Mouse (Mus musculus) bone marrow, adult 2 months (tissue): Measurements from ENCODE around the gene Ttc9c. TPM values are rescaled to one million over a fixed set of nuclear protein-coding genes. Genes with fewer than 3 reads are reported as not detected.

ENCODE experiments used
- H3K27ac ChIP-seq: fragments of 200-500 bp; 2 replicates; pipeline ENCODE4 v1.5.1; 2012; ENCODE audit warnings: low read depth, mild to moderate bottlenecking, control low read depth, inconsistent platforms, low read length; ENCODE audit not compliant: control insufficient read depth, poor library complexity, insufficient read depth
- H3K4me1 ChIP-seq: fragments of 200-500 bp; 2 replicates; pipeline ENCODE4 v1.6.1; 2011; ENCODE audit warnings: low read length; ENCODE audit not compliant: control insufficient read depth, insufficient read depth
- H3K4me3 ChIP-seq: fragments of 200-500 bp; replicated peaks from 2 replicates; pipeline ENCODE3; 2011; ENCODE audit warnings: mild to moderate bottlenecking, low read depth, low read length, control low read depth; ENCODE audit not compliant: control insufficient read depth
- CTCF ChIP-seq: fragments of 200-500 bp; IDR thresholded peaks from 2 replicates; pipeline ENCODE4 v1.5.1; 2011; ENCODE audit warnings: low read length, control low read depth; ENCODE audit not compliant: control insufficient read depth, insufficient read depth
- POLR2A ChIP-seq: fragments of 200-500 bp; IDR thresholded peaks from 2 replicates; pipeline ENCODE4 v1.6.1; 2011; ENCODE audit warnings: low read depth, mild to moderate bottlenecking, control low read depth, low read length, borderline replicate concordance; ENCODE audit not compliant: control insufficient read depth
- WGBS: fragments of 180-500 bp; shearing (Covaris S2); methylation state at CpG from one replicate; pipeline ENCODE4 v1.1.7; 2018; 5-methylcytosine and 5-hydroxymethylcytosine counted together
- polyA plus RNA-seq: library from polyadenylated mRNA; stranded (reverse); fragments of >200 nt; gene quantifications from 2 replicates; pipeline ENCODE4 v1.2.4, GENCODE M21; 2011; ENCODE audit warnings: low replicate concordance; ENCODE audit not compliant: missing spikeins, insufficient read depth, insufficient read length

Ttc9c gene
- polyA plus RNA-seq, 1 experiment: 18.1 TPM

DNA sequence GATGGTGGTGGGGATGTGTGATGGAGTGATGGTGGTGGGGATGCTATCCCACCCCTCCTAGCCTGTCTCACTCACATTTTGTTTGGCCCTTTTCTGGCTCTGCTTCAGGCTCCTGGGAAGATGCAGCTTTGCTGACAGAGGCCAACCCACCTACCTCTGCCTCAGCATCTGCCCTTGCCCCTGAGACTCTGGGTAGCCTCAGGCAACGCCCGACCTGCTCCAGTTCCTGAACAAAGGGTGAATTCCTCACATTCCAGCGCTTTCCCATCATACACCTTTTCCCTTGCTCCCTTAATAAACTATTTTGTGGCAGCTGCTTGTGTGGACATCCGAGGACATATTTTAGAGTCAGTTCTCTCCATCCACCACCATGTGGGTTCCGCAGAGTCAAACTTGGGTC lies 29.2 kb upstream of the Ttc9c start:
- TF ChIP-seq POLR2A (no peak), CTCF (no peak)

DNA sequence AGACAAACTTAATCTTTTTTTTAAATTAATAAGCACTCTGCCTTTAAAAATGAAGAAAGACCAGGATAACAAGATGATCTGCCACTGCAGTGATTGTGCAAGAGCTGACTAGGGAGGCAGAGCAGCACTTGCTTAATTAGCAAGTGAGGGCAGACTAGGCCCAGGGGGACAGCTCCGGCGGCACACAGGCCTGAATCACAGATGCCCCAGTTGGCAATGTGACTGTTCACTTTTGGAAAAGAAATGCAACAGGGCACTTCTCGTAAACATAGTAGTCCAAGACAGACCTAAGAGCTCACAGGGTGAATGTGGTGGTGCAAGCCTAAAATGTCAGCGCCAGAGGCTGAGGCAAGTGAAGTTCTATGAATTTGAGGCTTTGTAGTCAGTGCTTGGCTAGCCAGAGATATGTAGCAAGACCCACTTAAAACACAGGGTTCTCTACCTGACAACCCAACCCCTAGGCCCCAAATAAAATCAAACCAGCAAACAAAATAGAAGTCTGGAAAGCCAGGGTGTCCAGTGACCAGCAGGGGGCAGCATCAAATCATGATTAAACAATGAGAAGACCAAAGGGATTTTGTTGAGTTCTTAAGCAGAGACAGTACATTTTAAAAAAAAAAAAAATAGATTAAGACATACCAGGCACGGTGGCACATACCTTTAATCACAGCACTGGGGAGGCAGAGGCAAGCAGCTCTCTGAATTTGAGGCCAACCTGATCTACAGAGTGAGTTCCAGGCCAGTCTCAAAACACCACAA lies 25.4 kb upstream of the Ttc9c start:
- WGBS: 56% methylated on average over 5 of the region's 5 CpGs
- TF ChIP-seq POLR2A (no peak), CTCF (peak; percentile 39)
- no peak overlapping the region for H3K27ac ChIP-seq
- no peaks in the 10 kb centered on the region; the same call in 1 of the 2 replicates for H3K4me1 ChIP-seq
- no peak overlapping the region for H3K4me3 ChIP-seq

More for the DNA sequence above, 29.2 kb upstream of the Ttc9c start:
- WGBS: 86% methylated on average over 5 of the region's 5 CpGs
- H3K4me1 ChIP-seq: no peaks in the 10 kb centered on the region
- H3K4me3 ChIP-seq: no peak overlapping the region
- no peak overlapping the region for H3K27ac ChIP-seq

DNA sequence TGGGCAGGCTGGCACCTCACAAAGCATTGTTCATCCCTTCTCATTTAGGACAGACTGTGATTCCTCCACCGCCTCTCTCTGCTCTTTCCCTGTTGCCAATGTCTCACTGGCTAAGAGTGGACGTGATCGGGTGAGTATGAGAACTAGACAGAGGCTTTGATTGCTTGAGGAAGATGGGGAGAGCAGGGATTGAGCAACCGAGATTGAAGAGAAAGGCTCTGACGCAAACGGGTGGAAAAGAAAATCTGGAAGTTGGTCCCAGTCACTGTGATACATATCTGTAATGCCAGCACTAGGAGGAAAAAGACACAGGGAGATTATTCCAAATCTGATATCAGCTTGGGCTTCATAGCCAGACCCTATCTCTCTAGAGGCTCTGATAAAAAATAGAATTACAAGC lies 23.8 kb upstream of the Ttc9c start:
- H3K4me3 ChIP-seq: no peak overlapping the region
- H3K27ac ChIP-seq: no peak overlapping the region
- TF ChIP-seq POLR2A (no peak), CTCF (no peak)
- H3K4me1 ChIP-seq: no peaks in the 10 kb centered on the region; the same call in 1 of the 2 replicates
- WGBS: 53% methylated on average over 6 of the region's 6 CpGs

DNA sequence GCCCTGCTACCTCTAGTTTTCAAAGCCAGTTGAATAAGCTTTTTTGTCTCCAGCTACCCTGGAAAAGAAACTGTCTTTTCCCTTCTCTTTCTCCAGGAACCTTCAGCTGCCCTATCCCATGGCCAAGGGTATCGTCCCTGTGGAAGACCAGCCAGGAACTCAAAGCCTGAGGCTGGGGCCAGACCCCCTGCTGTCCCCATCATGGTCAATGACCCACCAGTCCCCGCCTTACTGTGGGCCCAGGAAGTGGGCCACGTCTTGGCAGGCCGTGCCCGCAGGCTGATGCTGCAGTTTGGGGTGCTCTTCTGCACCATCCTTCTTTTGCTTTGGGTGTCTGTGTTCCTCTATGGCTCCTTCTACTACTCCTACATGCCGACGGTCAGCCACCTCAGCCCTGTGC lies 21.9 kb upstream of the Ttc9c start:
- peaks cover 2% of the 10 kb centered on the region; the same call in 1 of the 2 replicates for H3K4me1 ChIP-seq
- H3K27ac ChIP-seq: no peak overlapping the region
- TF ChIP-seq POLR2A: no peak
- TF ChIP-seq CTCF: no peak
- no peak overlapping the region for H3K4me3 ChIP-seq
- 74% methylated on average over 7 of the region's 7 CpGs for WGBS

DNA sequence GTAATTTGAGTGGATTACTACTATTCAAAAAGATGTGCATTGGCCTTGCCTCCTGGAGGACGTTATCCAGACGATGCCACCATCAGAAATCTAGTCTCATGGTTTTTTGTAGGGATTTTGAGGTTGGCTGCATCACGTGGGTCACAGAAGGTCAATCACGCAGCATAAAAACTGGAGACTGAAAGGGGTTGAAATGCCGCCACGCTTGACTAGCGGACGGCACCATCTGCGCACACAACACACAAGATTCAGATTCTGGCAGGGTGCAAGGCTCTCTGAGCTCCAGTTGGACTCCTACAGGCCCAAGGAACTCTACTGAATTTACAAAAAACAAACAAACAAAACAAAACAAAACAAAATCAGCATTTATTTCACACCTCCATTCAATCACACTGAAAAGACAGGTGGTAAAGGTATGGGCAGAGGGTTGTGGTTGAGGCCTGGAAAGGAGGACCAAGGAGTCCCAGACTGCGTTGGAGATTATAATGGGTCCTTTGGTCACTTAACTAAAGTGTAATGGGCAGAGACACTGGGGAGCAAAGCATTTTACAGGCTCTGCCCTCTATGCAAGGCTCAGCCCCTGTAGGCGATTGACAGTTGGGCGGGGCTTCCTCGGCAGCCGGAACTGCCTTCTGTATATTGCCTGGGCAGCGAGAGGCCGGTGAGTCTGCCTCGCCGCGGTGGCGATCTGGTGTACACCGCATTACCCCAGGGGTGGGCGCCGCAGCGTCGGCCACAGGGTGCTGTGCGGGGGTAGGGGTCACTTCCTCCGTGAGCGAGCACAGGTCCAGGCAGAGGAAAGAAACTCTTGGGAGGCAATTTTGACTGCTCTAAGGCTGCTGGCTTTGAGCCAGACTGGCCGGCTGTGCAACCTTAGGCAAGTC lies 21.0 kb upstream of the Ttc9c start:
- Histone ChIP-seq H3K4me1 (peaks cover 2% of the 10 kb centered on the region; the same call in 1 of the 2 replicates), H3K4me3 (peak overlapping the region; percentile 81), H3K27ac (peak overlapping the region; percentile 47)
- TF ChIP-seq CTCF (no peak), POLR2A (peak; percentile 74; the same call in 1 of the 2 replicates)
- WGBS: 26% methylated on average over 29 of the region's 29 CpGs

DNA sequence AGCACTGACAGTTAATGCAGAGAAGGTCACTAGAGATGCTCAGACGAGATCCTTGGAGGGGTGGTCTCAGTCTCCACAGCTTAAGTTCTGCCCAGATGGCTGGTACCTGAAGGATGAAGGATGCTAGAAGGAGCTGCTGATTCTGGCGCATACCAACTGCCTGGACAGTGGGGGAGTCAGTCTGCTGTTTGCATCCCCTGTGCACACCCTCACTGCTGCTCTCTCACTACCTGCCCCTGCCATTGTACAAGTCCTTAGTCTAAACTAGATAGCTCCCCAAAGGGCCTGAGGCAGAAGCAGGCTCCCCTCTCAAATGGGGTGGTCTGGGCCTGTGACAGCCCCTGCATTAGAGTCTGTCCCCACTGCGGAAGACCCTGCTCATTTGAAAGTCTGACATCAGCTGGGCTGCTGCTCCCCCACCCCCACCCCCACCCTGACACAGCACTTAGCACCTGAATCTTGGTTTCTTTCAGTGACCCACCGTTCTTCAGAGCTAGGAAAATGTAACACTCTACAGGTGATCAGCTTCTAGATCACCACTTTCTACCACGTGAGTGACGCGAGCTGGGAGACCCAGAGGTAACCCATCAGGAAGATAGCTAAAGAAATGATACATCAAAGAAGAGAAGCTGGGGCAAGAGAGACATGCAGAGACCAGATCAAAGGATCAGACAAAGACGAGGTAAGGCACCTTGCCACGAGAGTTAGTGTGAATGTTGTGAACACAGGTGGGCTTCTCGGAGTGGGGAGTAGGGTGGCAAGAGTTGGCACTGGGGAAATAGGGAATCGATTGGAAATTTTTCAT lies 20.2 kb upstream of the Ttc9c start, which contains the start of gene Gng3:
Gene Gng3, minus strand, starts transcription at position 92 of the 805 bp plus-strand sequence.
- TF ChIP-seq POLR2A: no peak
- TF ChIP-seq CTCF: no peak
- 88% methylated on average over 11 of the region's 11 CpGs for WGBS
- H3K4me1 ChIP-seq: peaks cover 2% of the 10 kb centered on the region; the same call in 1 of the 2 replicates
- H3K4me3 ChIP-seq: peak within 1 kb of the TSS; percentile 81
- H3K27ac ChIP-seq: no peak within 1 kb of the TSS; the same call in 1 of the 2 replicates

DNA sequence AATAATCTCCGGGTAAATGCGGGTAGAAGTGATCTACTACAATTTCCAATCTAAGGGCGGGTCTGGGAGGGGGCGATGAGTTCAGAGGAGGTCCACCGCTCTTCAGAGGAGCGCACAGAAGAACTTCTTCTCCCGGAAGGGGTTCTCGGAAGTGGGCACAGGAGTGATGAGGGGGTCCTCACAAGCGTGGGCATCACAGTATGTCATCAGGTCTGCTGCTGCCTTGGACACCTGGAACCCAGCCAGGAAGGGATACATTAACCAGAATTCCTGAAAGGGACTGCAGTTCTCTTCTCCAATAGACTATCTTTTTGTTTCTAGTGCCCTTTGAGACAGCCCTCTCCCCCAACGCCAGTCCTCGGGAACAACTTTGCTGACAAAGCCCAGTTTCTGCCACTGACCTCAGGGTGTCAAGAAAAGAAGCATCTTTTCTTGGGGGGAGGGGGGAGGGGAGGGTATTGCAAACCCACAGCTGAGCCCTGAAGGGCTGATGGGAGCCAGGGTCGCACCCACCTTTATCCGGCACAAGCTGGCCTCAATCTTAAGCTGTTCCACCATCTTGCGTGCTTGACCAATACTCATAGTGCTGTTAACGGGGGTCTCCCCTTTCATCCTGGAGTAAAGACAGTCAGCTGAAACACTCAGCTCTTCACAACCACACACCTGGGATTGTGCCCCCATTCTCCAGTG lies 19.1 kb upstream of the Ttc9c start:
- peak overlapping the region; percentile 81 for H3K4me3 ChIP-seq
- 20% methylated on average over 15 of the region's 15 CpGs for WGBS
- peak overlapping the region; percentile 92; the same call in 1 of the 2 replicates for H3K27ac ChIP-seq
- peaks cover 2% of the 10 kb centered on the region; the same call in 1 of the 2 replicates for H3K4me1 ChIP-seq
- TF ChIP-seq POLR2A (no peak), CTCF (no peak)
